Mouse (Mus musculus) embryo, embryonic 9.5 days (tissue): ENCODE measurements around the gene Pym1.

Experiments
- DNase-seq: peaks from one replicate; pipeline ENCODE4 v3.0.0-alpha.2; 2017; ENCODE audit errors: extremely low spot score

Gene Pym1

GRCm38 (mm10) chr10:128804271-128805091 lies 56.8 kb downstream of the Pym1 start, which contains the start of gene Tmem198b:
TSS of gene Tmem198b (minus strand) at chr10:128804370.
- DNase-seq: peak; percentile 89

- peak; percentile 98 for DNase-seq
Measured at GRCm38 (mm10) chr10:128805092-128806000, 57.7 kb downstream of the Pym1 start.

- no peak for DNase-seq
Measured at GRCm38 (mm10) chr10:128806086-128806485, 58.4 kb downstream of the Pym1 start.

- no peak for DNase-seq
Measured at GRCm38 (mm10) chr10:128807018-128807417, 59.3 kb downstream of the Pym1 start.
